Mouse (Mus musculus): ENCODE results near the gene Limch1.

Limch1 gene

GRCm38 (mm10) chr5:66786621-66787061 is 41.0 kb downstream of the Limch1 start:
- no peak for DNase-seq

GRCm38 (mm10) chr5:66789041-66789440 is 43.4 kb downstream of the Limch1 start:
- DNase-seq = no peak

GRCm38 (mm10) chr5:66791161-66791560 is 45.5 kb downstream of the Limch1 start:
- no peak for DNase-seq

- DNase-seq = no peak
Observed at GRCm38 (mm10) chr5:66793251-66793650, 47.6 kb downstream of the Limch1 start.

GRCm38 (mm10) chr5:66797326-66797725 is 51.7 kb downstream of the Limch1 start:
- DNase-seq = peak; percentile 67

- DNase-seq = no peak
Observed at GRCm38 (mm10) chr5:66798135-66798534, 52.5 kb downstream of the Limch1 start.

- DNase-seq = peak; percentile 36
Observed at GRCm38 (mm10) chr5:66798591-66799003, 53.0 kb downstream of the Limch1 start.

GRCm38 (mm10) chr5:66800243-66800642 is 54.6 kb downstream of the Limch1 start:
- DNase-seq = no peak

- DNase-seq = no peak
Observed at GRCm38 (mm10) chr5:66800977-66801376, 55.4 kb downstream of the Limch1 start.

GRCm38 (mm10) chr5:66802196-66802595 is 56.6 kb downstream of the Limch1 start:
- no peak for DNase-seq

GRCm38 (mm10) chr5:66806335-66806734 is 60.7 kb downstream of the Limch1 start:
- no peak for DNase-seq

- no peak for DNase-seq
Observed at GRCm38 (mm10) chr5:66807737-66808136, 62.1 kb downstream of the Limch1 start.

GRCm38 (mm10) chr5:66809016-66809570 is 63.5 kb downstream of the Limch1 start:
- no peak for DNase-seq

GRCm38 (mm10) chr5:66810396-66810795 is 64.8 kb downstream of the Limch1 start:
- DNase-seq = no peak

- DNase-seq = no peak
Observed at GRCm38 (mm10) chr5:66814674-66815073, 69.0 kb downstream of the Limch1 start.

- no peak for DNase-seq
Observed at GRCm38 (mm10) chr5:66815877-66816276, 70.2 kb downstream of the Limch1 start.

- DNase-seq = no peak
Observed at GRCm38 (mm10) chr5:66816751-66817150, 71.1 kb downstream of the Limch1 start.

- DNase-seq = no peak
Observed at GRCm38 (mm10) chr5:66817184-66817956, 71.7 kb downstream of the Limch1 start.

- no peak for DNase-seq
Observed at GRCm38 (mm10) chr5:66822500-66823205, 77.0 kb downstream of the Limch1 start.

- no peak for DNase-seq
Observed at GRCm38 (mm10) chr5:66825586-66825985, 80.0 kb downstream of the Limch1 start.

- DNase-seq = no peak
Observed at GRCm38 (mm10) chr5:66826844-66827243, 81.2 kb downstream of the Limch1 start.

- no peak for DNase-seq
Observed at GRCm38 (mm10) chr5:66829505-66829904, 83.9 kb downstream of the Limch1 start.

GRCm38 (mm10) chr5:66830206-66830605 is 84.6 kb downstream of the Limch1 start:
- no peak for DNase-seq

GRCm38 (mm10) chr5:66834756-66835155 is 89.1 kb downstream of the Limch1 start:
- DNase-seq = no peak

Measured in kidney, adult 11 months (tissue).